Mouse (Mus musculus) stomach, postnatal 0 days (tissue): ENCODE measurements at regions not wholly inside any gene's neighbourhood (a gene's known extent, or its start where the extent isn't known, plus 50 kb on each side); places are given as distances from the start of the nearest gene placed in this dataset.

Experiments
- CTCF ChIP-seq: IDR thresholded peaks from 2 replicates; pipeline ENCODE4 v1.5.1; 2016; ENCODE audit warnings: antibody characterized with exemption, low read depth, mild to moderate bottlenecking, moderate library complexity
- EP300 ChIP-seq: optimal IDR thresholded peaks from 2 replicates; pipeline ENCODE3; 2016; ENCODE audit warnings: antibody characterized with exemption

DNA sequence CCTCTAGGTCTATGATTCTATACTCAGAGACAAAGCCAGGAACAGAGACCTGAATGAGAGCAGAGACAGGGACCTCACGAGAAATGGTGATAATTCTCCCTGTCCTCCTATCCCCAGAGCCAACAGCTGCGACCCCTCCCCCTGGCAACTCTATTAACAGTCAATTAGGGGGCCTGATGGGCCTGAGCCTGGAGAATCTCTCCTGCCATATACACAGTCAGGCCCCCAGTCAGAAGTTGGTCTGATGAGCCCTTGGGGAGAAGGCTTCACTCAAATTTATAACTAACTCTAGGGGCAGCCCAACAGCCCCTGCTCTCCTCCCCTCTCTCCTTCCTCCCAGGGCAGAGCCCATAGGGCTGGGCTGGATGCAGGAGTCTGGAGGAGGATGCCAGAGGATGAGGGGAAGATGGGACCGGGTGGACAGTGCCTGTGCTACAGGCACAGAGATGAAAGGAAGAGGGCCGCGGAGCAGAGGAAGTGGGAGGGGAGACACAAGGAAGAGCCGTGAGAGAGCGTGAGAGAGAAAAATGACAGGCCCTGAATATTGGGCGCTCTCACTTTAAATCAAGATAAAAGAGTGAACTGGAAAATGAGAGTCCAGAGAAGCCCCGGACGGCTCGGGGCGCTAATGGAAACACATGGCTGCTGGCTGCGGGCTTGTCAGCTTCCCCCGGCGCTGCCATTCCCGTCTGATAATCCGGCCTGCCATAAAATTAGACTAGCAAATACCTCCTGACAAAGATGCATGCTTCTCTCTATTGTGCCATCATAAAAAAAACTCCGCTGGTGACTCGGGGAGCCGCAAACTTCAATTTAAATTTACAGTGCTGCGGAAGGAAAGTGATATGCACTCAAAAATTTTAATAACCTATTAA lies 57.2 kb upstream of the Pax2 start:
- TF ChIP-seq EP300 (no peak), CTCF (no peak)
